Mouse (Mus musculus): ENCODE measurements around the gene Megf9.

Gene Megf9

DNA sequence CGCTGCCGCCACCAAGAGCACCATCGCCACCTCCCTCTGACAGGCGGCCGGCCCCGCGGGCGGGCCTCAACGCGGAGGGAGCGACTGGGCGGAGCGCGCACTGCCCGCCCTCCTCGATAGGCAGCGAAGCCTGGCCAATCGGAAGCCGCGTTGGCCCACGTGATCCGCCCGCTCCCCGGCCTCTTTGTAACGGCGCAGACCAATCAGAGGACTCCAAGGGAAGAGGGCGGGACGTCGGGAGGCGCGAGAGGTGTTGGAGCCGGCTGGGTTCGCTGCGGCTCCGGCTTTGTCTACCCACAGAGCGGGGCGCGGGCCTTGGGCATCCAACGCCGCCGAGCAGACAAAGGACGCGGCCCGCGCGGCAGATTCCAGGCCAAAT, at the start of gene Megf9:
Gene Megf9, minus strand, starts transcription at position 105 of the 379 bp plus-strand sequence.
- DNase-seq = peak; percentile 98 to 99

DNA sequence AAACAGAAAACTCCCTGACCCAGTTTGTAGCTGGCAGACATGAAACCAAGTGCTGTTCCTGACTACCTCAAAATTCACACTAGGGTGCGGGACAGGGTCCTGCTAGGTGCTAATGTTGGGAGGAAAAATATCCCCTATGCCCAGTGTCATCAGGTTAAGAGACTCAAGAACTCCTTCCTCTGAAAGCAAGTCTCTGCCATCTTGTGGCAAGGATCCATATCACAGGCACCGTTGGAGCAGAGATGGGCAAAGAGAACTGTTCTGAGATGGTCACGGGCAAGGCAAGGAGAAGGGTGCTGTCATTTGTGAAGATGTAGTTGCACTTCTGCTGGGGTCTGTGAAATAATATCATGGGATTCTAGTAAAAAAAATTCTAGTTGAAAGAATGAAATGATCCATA, 44.9 kb upstream of the Megf9 start:
- peak; percentile 39 to 59 for DNase-seq

DNA sequence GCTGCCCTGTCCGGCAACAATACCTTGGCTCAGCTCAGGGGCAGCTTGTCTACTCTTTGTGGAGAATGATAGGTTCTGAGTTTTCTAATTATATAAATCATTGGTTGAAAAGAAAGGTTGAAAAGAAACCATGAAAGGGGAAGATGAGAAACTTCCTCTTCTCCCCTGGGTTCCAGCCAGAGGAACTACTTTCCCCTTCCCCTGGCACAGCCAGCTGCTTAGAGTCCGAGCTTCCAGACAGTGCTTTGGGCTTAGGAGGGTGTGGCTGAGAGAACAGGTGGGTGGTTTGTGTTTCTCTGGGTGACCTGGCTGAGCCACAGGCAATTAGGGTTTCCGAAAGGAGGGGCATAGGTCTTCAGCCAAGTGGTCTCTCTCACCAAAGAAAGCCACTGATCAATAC, 43.5 kb upstream of the Megf9 start:
- no peak for DNase-seq

DNA sequence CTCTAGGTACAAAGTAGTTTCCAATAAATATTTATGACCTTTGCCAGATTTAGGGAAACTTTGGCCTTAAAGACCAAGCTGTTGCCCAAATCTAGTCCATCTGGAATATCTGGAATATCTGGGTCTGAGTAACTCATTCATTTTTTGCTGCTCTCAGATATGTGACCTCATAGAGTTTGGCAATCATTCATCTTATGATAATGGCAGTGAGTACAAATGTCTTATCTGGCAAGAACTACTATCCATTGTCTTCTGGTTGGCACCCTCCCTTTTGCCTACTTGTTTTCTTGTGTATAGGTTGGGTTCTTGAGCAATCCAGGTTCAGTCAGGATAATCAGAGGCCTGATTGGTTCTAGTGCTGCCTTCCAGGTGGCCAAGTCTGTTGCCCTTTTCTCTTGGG, 41.3 kb upstream of the Megf9 start:
- no peak for DNase-seq

DNA sequence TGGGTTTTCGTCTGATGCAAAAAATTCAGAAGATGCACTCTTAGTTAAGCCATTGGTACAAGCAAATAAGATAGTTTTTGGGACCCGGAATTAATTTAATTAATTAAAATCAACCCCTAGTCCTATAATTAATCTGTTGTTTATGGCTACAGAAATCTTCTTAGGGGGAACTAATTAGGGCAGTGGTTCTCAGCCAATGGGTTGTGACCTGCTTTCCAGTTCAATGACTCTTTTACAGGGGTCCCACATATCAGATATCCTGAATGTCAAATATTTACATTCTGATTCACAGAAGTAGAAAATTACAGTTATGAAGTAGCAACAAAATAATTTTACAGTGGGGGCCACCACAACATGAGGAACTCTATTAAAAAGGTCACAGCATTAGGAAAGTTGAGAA, 39.1 kb upstream of the Megf9 start:
- DNase-seq = no peak

DNA sequence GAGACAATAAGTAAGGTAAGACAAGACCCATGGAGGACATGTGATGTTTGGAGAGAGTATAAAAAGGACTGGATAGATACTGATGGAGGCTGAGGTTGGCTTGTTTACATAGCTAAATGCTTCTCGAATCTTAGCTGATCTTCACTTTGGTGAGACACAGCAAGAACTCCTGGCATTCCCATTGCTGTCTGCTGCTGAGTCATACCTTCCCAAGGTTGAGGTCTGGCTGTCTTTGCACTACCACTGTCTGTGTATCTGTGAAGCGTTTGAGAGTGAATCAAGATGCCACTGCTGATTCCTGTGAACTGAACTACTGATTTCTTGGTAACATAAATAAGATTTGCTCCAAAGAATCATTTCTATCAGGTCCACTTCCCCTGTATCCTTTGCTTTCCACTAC, 19.1 kb upstream of the Megf9 start:
- DNase-seq = no peak

DNA sequence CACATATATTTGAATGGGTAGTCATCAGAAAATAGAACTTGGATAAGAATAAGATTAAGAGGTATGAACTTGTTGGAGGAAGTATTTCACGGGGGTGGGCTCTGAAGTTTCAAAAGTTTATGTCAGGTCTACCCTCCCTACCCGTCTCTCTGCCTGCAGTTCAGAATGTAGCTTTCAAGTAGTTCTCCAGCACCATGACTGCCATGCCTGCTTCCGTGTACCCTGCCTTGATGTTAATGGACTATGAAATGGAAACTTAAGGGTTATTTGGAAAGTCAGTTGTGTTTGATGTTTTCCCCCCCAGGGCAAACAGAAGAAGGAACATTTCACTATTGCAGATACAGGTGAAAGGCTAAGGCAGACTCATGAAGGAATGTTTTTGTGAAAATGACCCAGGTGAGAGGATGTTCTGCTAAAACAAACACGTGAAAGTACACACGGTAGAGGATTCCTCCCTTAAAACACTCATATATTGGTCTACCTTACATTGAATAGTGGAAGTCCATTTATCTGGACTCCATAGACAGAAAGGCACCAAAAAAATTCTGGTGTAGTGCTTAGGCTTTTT, 18.5 kb upstream of the Megf9 start:
- no peak for DNase-seq

DNA sequence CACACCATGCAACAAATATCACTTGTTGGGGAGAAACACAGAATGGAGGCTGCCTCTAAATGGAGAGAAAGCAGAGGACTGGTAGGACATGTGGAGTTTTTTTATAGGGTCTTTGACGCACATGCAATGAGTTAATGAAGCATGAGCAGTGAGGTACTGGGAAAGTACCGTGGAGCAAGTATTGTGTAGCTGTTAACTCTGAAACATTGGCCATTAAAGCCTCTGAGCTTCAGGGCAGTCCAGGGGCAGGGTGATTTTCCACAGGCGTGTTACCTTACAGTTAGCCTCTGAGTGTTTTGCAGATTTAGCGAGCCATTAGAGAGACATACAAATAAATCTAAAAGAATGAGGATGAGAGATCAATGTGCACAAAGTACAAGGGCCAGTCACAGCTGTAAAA, 17.3 kb upstream of the Megf9 start:
- DNase-seq = no peak

DNA sequence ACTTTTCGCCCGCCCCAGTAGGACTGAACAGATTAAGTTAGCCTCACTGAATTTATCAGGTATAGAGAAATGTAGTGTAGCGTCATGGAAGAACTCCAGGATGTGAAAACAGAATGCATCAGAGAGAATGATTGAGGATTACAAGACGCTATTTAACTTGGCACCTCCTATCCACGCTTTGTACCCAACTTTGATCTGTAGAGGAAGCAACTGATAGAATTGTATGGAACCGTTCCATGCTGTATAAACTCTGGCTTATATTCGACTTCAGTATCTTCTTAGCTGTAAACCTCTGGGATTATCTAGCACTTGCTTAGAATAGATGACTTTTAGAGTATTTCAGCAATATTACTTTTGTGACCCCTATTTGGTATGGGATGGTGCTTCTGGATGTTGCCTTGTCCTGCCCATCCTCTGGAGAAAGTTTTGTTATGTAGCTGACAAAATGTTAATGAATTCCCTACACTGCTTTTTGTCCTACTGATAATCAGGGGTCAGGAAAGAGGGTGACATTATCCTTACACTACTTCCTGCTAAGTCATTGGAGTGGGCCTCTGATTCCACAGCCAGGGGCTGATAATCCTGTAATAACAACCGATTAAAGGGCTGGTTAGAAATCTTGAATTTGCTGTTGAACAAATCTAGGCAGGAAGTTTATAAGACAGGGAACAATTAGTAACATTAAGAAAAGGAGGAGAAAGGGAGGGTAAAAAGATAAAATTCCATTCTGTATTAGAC, 12.8 kb upstream of the Megf9 start:
- DNase-seq = no peak

DNA sequence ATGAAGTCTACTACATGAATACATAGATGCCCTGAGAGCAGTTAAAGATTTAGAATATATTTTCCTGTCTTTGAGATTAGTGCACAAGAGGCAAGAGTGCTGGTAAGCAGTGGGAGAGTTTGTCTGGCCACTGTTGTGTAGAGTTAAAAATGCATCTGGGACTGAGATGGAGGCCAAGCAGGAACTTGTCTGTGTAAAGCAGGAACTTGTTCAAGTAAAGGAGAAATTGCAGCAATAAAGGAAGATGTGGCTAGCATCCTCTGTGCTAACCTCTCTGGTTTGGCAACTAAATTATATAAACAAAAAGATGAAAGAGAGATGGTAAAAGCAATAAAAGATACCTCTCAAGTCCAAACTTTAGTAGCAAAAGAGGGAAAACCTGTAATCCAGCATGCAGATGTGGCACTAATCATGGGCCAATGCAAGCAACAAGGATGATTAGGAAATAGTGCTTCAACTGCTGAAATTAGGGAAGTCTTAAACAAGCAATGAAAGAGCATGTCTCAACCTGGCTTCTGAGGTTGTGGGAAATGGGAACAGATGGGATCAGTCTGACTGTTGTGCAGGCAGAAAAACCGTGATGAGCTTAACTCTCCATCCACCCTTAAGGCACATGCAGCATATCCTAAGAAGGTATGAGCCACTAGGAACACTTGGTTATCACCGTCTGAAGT, 11.2 kb upstream of the Megf9 start:
- DNase-seq = no peak

DNA sequence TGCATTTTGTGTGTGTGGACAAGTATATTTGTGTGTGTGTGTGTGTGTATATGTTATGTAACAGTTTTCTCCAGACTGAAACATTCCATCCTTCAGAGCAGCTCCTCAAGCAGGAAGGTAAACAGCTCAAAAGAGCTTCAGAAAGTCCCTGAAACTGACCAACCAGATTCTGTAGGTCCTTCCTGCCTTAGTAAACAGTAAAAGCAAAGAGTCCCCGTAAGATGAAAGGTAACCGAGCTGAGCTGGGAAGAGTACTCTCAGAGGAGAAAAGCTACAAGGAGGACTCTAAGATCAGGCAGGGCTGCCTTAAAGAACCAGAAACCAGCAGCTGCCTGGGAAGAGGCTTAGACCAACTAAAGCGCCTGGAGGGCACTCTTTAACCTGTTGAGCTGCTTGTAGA, 9.6 kb upstream of the Megf9 start:
- DNase-seq = no peak

DNA sequence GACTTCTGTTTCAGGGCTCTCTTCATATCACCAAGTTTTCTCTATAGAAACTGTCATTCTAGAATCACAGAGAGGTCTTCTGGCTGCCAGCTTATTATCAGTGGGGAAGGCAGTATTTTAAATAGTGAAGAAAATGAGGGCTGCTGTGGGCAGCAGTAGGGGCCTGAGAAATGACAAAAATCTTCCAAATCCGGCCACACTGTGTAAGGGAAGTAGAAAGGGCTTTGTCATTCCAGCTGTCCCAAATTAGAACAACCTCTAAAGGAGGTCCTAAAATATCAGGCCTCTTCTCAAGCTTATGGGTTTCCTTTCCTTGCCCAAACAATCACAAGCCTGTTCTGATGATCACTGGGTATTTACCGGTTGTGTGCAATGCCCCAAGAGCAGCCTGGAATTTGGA, 7.6 kb upstream of the Megf9 start:
- DNase-seq = no peak

DNA sequence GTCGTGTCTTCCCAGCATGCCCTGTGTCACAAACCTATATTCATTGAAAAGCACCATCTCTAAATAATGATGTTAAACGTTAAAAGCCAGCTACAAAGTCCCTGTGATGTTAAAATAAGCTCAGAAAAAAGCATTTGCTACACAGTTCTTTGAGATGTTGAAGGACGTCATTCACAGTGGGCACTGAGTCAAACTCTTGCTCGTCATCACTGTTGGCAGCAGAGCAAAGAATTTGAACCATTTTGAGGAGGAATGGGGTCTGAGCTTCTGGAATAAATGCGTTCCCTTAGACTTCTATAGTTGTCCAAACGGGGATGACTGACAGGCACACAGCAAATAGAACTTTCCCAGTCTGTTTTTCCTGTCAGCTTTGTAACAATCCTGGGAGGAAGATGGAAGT, 5.9 kb upstream of the Megf9 start:
- no peak for DNase-seq

DNA sequence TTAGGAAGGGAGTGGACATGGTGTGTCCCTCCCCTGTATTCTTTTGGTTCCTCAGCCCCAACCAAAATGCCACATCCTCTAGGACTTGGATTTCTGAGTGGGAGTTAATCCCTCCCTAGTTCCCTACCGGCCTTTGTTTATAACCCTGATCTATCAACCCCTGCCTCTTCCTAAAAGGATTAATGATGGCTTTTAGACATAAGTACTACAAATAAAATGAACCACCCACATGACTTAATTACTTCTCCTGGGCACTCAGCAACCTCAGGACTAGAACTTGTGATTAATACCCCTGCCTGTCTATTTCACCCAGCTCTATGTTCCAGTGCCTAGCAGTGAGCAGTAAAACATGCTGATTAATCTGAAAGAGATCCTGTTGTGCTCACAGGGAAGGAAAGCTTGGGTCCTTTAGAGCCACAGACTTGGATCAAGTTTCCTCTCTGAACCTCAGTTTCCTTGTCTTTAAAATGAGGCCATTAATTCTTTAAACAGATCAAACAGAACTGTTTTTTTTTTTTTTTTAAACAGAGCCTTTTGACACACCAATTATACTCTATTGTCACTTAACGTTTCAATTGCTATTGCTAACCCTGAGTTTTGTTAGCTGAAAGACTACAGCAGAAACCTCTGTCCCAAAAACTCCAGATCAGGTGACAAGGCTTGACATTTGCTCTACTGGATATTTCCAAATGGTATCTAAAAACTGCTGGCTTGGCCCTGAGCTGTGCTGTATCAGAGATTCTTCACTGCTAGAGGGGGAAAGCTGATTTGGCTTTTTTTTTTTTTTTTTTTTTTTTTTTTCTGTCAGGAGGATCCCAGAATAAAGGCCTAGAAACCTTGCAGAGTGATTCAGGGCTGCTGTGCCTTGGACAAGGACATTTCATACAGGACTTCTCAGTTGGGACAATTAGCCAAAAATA, 2.1 kb upstream of the Megf9 start:
- DNase-seq = no peak

DNA sequence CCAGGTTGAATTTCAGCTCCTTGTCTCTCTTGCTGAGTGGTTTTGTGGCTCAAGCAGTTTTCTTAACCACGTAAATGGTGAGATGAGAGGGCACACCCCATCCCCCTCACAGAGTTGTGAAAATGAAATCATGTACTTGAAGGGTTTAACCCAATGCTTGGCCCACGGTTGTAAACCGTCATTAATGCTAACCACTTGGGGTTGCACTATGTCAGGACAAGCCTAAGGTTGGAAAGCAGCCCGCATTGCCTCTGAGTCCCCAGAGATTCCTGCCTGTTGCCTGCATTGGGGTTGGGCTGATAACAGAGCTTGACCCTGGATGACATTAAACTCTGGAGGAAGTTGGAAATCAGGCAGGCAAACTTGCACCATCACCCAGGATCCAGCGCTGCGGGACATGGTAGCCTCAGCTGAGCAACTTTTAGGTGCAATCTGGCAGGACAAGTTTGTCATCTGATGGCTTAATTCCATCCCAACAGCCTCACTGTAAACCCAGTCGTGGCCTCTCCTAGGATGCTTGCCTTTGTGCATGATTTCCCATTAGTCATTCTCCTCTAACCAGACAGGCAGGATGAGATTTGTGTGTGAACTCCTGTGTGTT, 1.0 kb upstream of the Megf9 start:
- DNase-seq = peak in 1 of 2 experiments; percentile 32

DNA sequence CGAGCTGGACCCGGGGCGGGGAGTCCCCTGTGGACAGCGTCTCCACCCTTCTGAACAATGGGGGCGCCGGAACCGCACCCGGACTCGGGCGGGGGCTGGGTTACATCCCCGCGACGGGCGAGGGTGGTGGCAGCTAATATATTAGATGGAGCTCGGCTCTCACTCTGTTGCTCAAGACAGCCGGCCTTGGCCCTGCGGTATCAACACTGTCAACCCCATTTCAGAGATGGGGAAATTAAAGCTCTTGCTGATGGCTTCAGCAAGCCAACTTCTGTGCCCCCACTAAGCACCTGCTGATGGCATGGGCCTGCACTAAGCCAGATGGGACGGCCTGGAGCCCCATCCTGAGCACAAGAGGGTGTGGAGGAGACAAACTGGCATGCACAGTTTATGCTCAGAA, 494 bp upstream of the Megf9 start:
- DNase-seq = no peak

DNA sequence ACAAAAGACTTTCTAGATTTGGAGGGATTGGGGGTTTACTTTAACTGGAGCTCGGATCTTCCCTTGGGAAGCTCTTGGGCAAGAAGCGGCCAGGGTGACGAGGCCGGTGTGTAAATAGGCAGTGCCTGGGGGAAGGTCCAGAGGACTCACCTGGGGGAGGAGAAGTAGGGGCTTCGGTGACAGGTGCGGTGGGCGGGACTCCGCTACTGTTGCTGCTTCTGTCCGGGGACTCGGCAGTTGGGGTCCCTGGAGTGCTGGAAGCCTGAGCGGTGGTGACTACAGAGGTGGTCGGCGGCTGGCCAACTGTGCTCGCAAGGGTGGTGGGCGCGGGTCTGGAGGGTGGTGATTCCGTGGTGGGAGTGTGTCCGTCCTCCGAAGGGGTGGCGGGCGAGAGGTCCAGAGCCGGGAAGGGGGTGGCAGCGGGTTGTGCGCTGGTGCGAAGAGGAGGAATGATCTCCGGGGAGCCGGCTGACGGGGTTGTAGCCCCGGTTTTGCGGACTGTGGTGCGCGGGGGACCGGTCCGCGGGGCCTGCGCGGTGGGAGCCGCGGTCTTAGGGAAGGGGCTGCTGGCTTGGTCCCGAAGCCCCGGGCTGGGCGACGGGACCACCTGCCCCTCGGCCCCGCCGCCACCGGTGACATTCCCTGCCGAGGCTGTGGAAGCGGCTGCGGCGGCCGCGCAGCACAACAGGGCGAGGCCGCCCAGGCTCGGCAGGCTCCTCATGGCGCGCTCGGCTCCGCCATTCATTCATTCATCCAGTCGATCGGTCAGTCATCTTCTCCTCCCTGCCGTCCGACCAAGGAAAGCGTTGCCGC, 511 bp downstream of the Megf9 start:
- peak; percentile 51 to 70 for DNase-seq

DNA sequence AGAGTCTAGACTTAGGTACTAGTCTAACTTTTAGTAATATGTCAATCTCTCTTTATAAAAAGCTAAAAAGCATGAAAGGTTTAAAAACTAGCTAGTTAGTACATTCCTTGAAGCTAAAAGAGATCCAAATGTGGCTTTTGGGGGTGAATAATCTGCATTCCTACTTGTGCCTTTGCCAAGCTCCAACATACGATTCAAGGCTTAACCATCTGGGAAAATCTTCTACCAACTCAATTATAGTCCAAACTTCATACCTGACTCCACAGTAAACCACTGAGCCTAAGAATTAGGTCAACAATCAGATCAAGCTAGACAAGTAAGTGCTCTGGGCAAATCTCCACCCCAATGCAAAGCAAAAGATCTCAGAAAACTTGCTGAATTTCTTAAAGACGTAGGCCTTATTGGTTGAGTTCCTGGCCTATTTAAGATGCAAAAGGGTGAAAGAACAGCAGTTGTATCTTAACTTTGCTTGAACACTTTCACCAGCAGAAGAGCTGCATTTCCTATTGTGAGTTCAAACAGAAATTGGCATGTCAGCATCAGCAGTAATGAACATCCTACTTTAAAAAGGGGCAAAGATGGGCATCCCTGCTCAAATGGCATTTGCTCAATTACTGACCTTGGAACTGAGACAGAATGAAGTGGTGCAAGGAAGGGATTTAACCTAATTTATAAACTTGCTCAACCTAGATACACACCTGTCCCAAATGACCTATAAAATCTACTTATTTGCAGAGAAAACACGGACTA, 1.6 kb downstream of the Megf9 start:
- no peak for DNase-seq

DNA sequence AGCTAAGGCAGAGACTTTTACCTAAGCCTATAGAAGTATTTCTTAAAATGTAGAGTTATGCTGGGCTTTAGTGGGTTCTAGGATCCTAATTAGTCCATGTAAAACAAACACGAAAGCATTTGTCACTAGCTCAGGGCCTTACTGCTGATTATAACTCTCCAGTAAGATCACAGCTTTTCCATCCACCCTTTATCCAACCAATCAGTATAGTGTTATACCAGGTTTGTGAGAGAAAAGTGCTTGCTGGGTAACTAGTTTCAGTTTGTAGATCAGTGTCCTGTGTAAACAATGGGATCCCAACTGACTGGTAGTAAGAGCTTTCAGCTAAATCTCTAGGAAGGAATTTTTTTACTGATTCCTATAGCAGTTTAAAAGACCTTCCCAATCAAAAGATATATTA, 3.8 kb downstream of the Megf9 start:
- no peak for DNase-seq

DNA sequence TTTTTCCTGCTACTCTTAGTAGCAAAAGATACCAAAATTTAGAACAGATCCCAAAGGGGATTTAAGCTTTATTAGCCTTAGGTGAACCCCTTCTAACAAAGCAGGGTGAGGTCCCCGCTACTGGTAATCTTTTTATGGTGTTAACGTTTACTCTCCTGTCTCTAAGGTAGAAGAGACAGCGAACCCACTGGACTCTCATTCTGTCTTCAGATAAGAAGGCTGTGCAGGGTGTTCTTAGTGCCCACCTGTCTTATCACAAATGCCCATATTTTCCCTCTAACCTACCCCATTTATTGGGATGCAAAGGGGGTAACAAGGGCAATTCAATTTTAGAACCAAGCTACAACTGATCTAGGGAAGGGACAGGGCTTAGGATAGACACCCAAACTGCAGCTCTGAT, 6.2 kb downstream of the Megf9 start:
- DNase-seq = no peak

DNA sequence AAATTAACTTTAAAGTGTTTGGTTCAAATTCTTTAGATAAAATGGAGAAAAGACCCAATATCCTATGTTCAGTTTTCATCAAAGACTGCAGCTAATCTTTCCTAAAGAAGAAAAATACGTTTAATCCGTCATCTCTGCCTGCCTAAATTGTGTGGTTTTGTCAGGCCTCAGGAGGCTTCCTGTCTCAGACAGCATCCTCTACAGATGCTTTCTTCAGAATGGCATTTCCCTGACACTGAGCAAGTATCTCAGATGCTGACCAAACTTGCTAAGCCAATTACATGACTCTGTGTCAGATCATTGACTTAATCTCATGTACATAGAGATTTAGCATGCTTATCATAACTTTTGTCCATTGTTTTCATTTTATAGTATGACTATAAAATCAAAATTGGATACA, 11.4 kb downstream of the Megf9 start:
- no peak for DNase-seq
